Mouse (Mus musculus): ENCODE measurements at regions not wholly inside any gene's neighbourhood (a gene's known extent, or its start where the extent isn't known, plus 50 kb on each side); places are given as distances from the start of the nearest gene placed in this dataset.
A peak's percentile ranks its signal among the peaks of the same experiment; 100 is the strongest.

GRCm38 (mm10) chr5:64747461-64747860 is 55.7 kb upstream of the Klf3 start:
- Histone ChIP-seq H3K9me3 (no peaks in the 10 kb centered on the region), H3K4me1 (replicated peaks) (peaks cover 15% of the 10 kb centered on the region; the same call in 1 of the 2 replicates), H3K4me3 (no peak overlapping the region), H3K27ac (no peak overlapping the region), H3K36me3 (no peaks in the 10 kb centered on the region), H3K27me3 (ENCODE audit: insufficient read depth, poor library complexity, severe bottlenecking) (no peaks in the 10 kb centered on the region)
- 82% methylated on average over 1 of the region's 1 CpGs for WGBS
- DNase-seq (ENCODE audit: low spot score), result no peak

- 72% methylated on average over 14 of the region's 14 CpGs for WGBS
- no peak for DNase-seq (ENCODE audit: low spot score)
Observed at GRCm38 (mm10) chr5:64749415-64750166, 53.6 kb upstream of the Klf3 start.

GRCm38 (mm10) chr5:64750406-64750805 is 52.8 kb upstream of the Klf3 start:
- Histone ChIP-seq H3K4me3 (no peak overlapping the region), H3K4me1 (replicated peaks) (peaks cover 18% of the 10 kb centered on the region), H3K36me3 (no peaks in the 10 kb centered on the region), H3K9me3 (0 out of 2 replicates have a peak, but pooled peaks cover 3% of the 10 kb centered on the region), H3K27me3 (ENCODE audit: insufficient read depth, poor library complexity, severe bottlenecking) (no peaks in the 10 kb centered on the region), H3K27ac (no peak overlapping the region)
- DNase-seq (ENCODE audit: low spot score), result no peak
- 93% methylated on average over 3 of the region's 3 CpGs for WGBS

More at GRCm38 (mm10) chr5:64749415-64750166, 53.6 kb upstream of the Klf3 start:
- Histone ChIP-seq H3K27ac (0 out of 2 replicates have a peak overlapping the region, but pooled peaks have one; percentile 9), H3K36me3 (no peaks in the 10 kb centered on the region), H3K4me3 (no peak overlapping the region), H3K4me1 (replicated peaks) (peaks cover 18% of the 10 kb centered on the region), H3K9me3 (0 out of 2 replicates have a peak, but pooled peaks cover 2% of the 10 kb centered on the region), H3K27me3 (ENCODE audit: insufficient read depth, poor library complexity, severe bottlenecking) (no peaks in the 10 kb centered on the region)

GRCm38 (mm10) chr5:64750976-64751656 is 52.1 kb upstream of the Klf3 start:
- H3K36me3 ChIP-seq, result no peaks in the 10 kb centered on the region
- H3K4me3 ChIP-seq, result no peak overlapping the region
- H3K27ac ChIP-seq, result peak overlapping the region; percentile 45; the same call in 1 of the 2 replicates
- 74% methylated on average over 7 of the region's 7 CpGs for WGBS
- 0 out of 2 replicates have a peak, but pooled peaks cover 3% of the 10 kb centered on the region for H3K9me3 ChIP-seq
- H3K4me1 ChIP-seq (replicated peaks), result peaks cover 18% of the 10 kb centered on the region
- no peak for DNase-seq (ENCODE audit: low spot score)
- no peaks in the 10 kb centered on the region for H3K27me3 ChIP-seq (ENCODE audit: insufficient read depth, poor library complexity, severe bottlenecking)

GRCm38 (mm10) chr5:64753142-64753750 is 49.9 kb upstream of the Klf3 start:
- no peaks in the 10 kb centered on the region for H3K27me3 ChIP-seq (ENCODE audit: insufficient read depth, poor library complexity, severe bottlenecking)
- no peak for DNase-seq (ENCODE audit: low spot score)
- no peak overlapping the region for H3K4me3 ChIP-seq
- no peaks in the 10 kb centered on the region for H3K36me3 ChIP-seq
- H3K4me1 ChIP-seq (replicated peaks), result peaks cover 18% of the 10 kb centered on the region
- H3K27ac ChIP-seq, result no peak overlapping the region
- H3K9me3 ChIP-seq, result 0 out of 2 replicates have a peak, but pooled peaks cover 3% of the 10 kb centered on the region
- WGBS, result 65% methylated on average over 7 of the region's 7 CpGs

All from hindbrain, embryonic 10.5 days (tissue).